10 mouse cellular contexts compared by ENCODE assay signal in genomic region chr4:99263191-99263590, GRCm38 (mm10).
"Had no signal": no experiment of that assay in that cellular context is flagged by ENCODE, and none has a peak within 500 bp of the region (broad histone marks: within the 10 kb centered on the region; RNA-seq: fewer than 3 reads in every experiment).

No protein-coding gene starts in this region.

- ATAC-seq: midbrain, embryonic 16.5 days had no signal

- DNase-seq: lung, adult 18-20 months; lung, embryonic 14.5 days; lung, postnatal 10 days; lung, postnatal 4 days; midbrain, embryonic 14.5 days; right cerebral cortex, postnatal 14 days; thymus, adult 2 months; thymus, postnatal 25 days; thymus, postnatal 4 days had no signal
